Mouse (Mus musculus) hindbrain, embryonic 16.5 days (tissue): Measurements from ENCODE around the gene Izumo4. TPM values are rescaled to one million over a fixed set of nuclear protein-coding genes. Genes with fewer than 3 reads are reported as not detected.
A peak's percentile ranks its signal among the peaks of the same experiment; 100 is the strongest.

Experiments
- ATAC-seq: fragments of 200-750 bp; cut with Nextera tagmentation; 2 replicates; pipeline ENCODE4 v1.8.0; 2017; ENCODE audit warnings: moderate TSS enrichment, moderate library complexity
- H3K27ac ChIP-seq: fragments of 300-500 bp; sonication (generic); 2 replicates; pipeline ENCODE4 v1.5.1; 2014; ENCODE audit warnings: low read depth, mild to moderate bottlenecking, control low read depth, low read length, moderate library complexity
- H3K27me3 ChIP-seq: fragments of 300-500 bp; sonication (generic); replicated peaks from 2 replicates; pipeline ENCODE4 v1.6.1; 2014; ENCODE audit warnings: low read length; ENCODE audit not compliant: control insufficient read depth, insufficient read depth
- H3K36me3 ChIP-seq: fragments of 300-500 bp; sonication (generic); 2 replicates; pipeline ENCODE4 v1.6.1; 2014; ENCODE audit warnings: mild to moderate bottlenecking, low read length, moderate library complexity, mixed read lengths; ENCODE audit not compliant: control insufficient read depth, insufficient read depth
- H3K4me1 ChIP-seq: fragments of 300-500 bp; sonication (generic); 2 replicates; pipeline ENCODE4 v1.6.1; 2014; ENCODE audit warnings: low read depth, low read length; ENCODE audit not compliant: control insufficient read depth, insufficient read depth
- H3K4me2 ChIP-seq: fragments of 300-500 bp; sonication (generic); 2 replicates; pipeline ENCODE4 v1.6.1; 2014; ENCODE audit warnings: mild to moderate bottlenecking, low read length, control low read depth, moderate library complexity
- H3K4me3 ChIP-seq: fragments of 300-500 bp; sonication (generic); 2 replicates; pipeline ENCODE4 v1.5.1; 2014; ENCODE audit warnings: mild to moderate bottlenecking, low read length, control low read depth, moderate library complexity
- H3K9ac ChIP-seq: fragments of 300-500 bp; sonication (generic); 2 replicates; pipeline ENCODE4 v1.6.1; 2014; ENCODE audit warnings: low read depth, mild to moderate bottlenecking, control low read depth, low read length, moderate library complexity
- H3K9me3 ChIP-seq: fragments of 300-500 bp; sonication (generic); 2 replicates; pipeline ENCODE4 v1.6.1; 2014; ENCODE audit warnings: mild to moderate bottlenecking, low read length, moderate library complexity; ENCODE audit not compliant: control insufficient read depth
- WGBS: fragments of 180-500 bp; shearing (Covaris S2); extraction: QIAGEN DNeasy Blood & Tissue Kit; methylation state at CpG from one replicate; pipeline ENCODE4 v1.1.7; 2014; 5-methylcytosine and 5-hydroxymethylcytosine counted together
- polyA plus RNA-seq: library from polyadenylated mRNA; unstranded; fragments of >200 nt; fragmentation: Nextera tagmentation; extraction: Ambion mirVana; gene quantifications from 2 replicates; pipeline ENCODE4 v1.2.1, GENCODE M21; 2015

Izumo4 gene
- polyA plus RNA-seq, 1 experiment from 2014 or later: 50.4 TPM

- Histone ChIP-seq H3K27ac (no peak overlapping the region), H3K4me3 (no peak overlapping the region), H3K9ac (no peak overlapping the region), H3K4me2 (no peak overlapping the region), H3K27me3 (no peaks in the 10 kb centered on the region), H3K9me3 (no peaks in the 10 kb centered on the region), H3K4me1 (peaks cover 5% of the 10 kb centered on the region), H3K36me3 (peaks cover 26% of the 10 kb centered on the region)
- no peak for ATAC-seq
- 100% methylated on average over 1 of the region's 1 CpGs for WGBS
These were observed 18.3 kb upstream of the Izumo4 start for GRCm38 (mm10) chr10:80683647-80684046.

- Histone ChIP-seq H3K4me2 (no peak overlapping the region), H3K27me3 (no peaks in the 10 kb centered on the region), H3K9me3 (no peaks in the 10 kb centered on the region), H3K9ac (no peak overlapping the region), H3K4me3 (no peak overlapping the region), H3K36me3 (peaks cover 28% of the 10 kb centered on the region), H3K4me1 (no peaks in the 10 kb centered on the region; the same call in 1 of the 2 replicates), H3K27ac (no peak overlapping the region)
- ATAC-seq: no peak
- WGBS: 58% methylated on average over 6 of the region's 6 CpGs
These were observed 17.8 kb upstream of the Izumo4 start for GRCm38 (mm10) chr10:80684214-80684613.

GRCm38 (mm10) chr10:80684984-80685383 is 17.0 kb upstream of the Izumo4 start:
- H3K4me3 ChIP-seq: no peak overlapping the region
- WGBS: 82% methylated on average over 4 of the region's 4 CpGs
- no peaks in the 10 kb centered on the region for H3K9me3 ChIP-seq
- H3K36me3 ChIP-seq: peaks cover 36% of the 10 kb centered on the region
- H3K27ac ChIP-seq: no peak overlapping the region
- ATAC-seq: no peak
- no peaks in the 10 kb centered on the region for H3K4me1 ChIP-seq
- no peak overlapping the region for H3K9ac ChIP-seq
- H3K4me2 ChIP-seq: no peak overlapping the region
- H3K27me3 ChIP-seq: no peaks in the 10 kb centered on the region

GRCm38 (mm10) chr10:80686617-80687016 is 15.4 kb upstream of the Izumo4 start:
- WGBS: 97% methylated on average over 3 of the region's 3 CpGs
- peaks cover 41% of the 10 kb centered on the region for H3K36me3 ChIP-seq
- no peak overlapping the region for H3K9ac ChIP-seq
- H3K4me3 ChIP-seq: no peak overlapping the region
- no peaks in the 10 kb centered on the region for H3K4me1 ChIP-seq
- no peak overlapping the region for H3K4me2 ChIP-seq
- ATAC-seq: no peak
- no peaks in the 10 kb centered on the region for H3K9me3 ChIP-seq
- H3K27ac ChIP-seq: no peak overlapping the region
- H3K27me3 ChIP-seq: no peaks in the 10 kb centered on the region

- H3K27ac ChIP-seq: no peak overlapping the region
- H3K9ac ChIP-seq: no peak overlapping the region
- H3K27me3 ChIP-seq: no peaks in the 10 kb centered on the region
- no peaks in the 10 kb centered on the region for H3K9me3 ChIP-seq
- no peaks in the 10 kb centered on the region for H3K4me1 ChIP-seq
- H3K4me3 ChIP-seq: no peak overlapping the region
- H3K36me3 ChIP-seq: peaks cover 41% of the 10 kb centered on the region
- ATAC-seq: peak; percentile 74; the same call in 1 of the 2 replicates
- H3K4me2 ChIP-seq: no peak overlapping the region
- 44% methylated on average over 5 of the region's 5 CpGs for WGBS
These were observed 14.1 kb upstream of the Izumo4 start for GRCm38 (mm10) chr10:80687850-80688249.

GRCm38 (mm10) chr10:80692249-80693165 is 9.5 kb upstream of the Izumo4 start:
- peaks cover 19% of the 10 kb centered on the region for H3K36me3 ChIP-seq
- H3K4me2 ChIP-seq: no peak overlapping the region
- H3K4me1 ChIP-seq: peaks cover 3% of the 10 kb centered on the region; the same call in 1 of the 2 replicates
- no peak overlapping the region for H3K4me3 ChIP-seq
- ATAC-seq: no peak
- H3K9me3 ChIP-seq: no peaks in the 10 kb centered on the region
- no peak overlapping the region for H3K27ac ChIP-seq
- H3K27me3 ChIP-seq: no peaks in the 10 kb centered on the region
- 82% methylated on average over 14 of the region's 14 CpGs for WGBS
- no peak overlapping the region for H3K9ac ChIP-seq

- H3K4me1 ChIP-seq: peaks cover 8% of the 10 kb centered on the region
- no peak overlapping the region for H3K27ac ChIP-seq
- H3K9ac ChIP-seq: no peak overlapping the region; the same call in 1 of the 2 replicates
- no peaks in the 10 kb centered on the region for H3K9me3 ChIP-seq
- no peak overlapping the region for H3K4me2 ChIP-seq
- WGBS: 90% methylated on average over 12 of the region's 12 CpGs
- no peak for ATAC-seq
- H3K27me3 ChIP-seq: no peaks in the 10 kb centered on the region
- peaks cover 16% of the 10 kb centered on the region for H3K36me3 ChIP-seq
- no peak overlapping the region for H3K4me3 ChIP-seq
These were observed 8.5 kb upstream of the Izumo4 start for GRCm38 (mm10) chr10:80693401-80694045.

GRCm38 (mm10) chr10:80694159-80694938 is 7.6 kb upstream of the Izumo4 start:
- Histone ChIP-seq H3K4me1 (peaks cover 13% of the 10 kb centered on the region), H3K9me3 (no peaks in the 10 kb centered on the region), H3K27ac (no peak overlapping the region), H3K4me3 (no peak overlapping the region), H3K4me2 (no peak overlapping the region), H3K27me3 (no peaks in the 10 kb centered on the region), H3K9ac (peak overlapping the region; percentile 22; the same call in 1 of the 2 replicates), H3K36me3 (peaks cover 11% of the 10 kb centered on the region)
- no peak for ATAC-seq
- WGBS: 85% methylated on average over 13 of the region's 13 CpGs
